Comparison of ENCODE assay signal across 7 mouse cellular contexts in genomic region chr16:33937567-33937966, GRCm38 (mm10). TPM values are rescaled to one million over a fixed set of nuclear protein-coding genes. Genes with fewer than 3 reads are reported as not detected.
DNase-seq lines count a peak whose midpoint lies in the region.

No protein-coding gene starts in this region.

- DNase-seq in 416B (ENCODE audit: low read depth) = peak; percentile 30
- DNase-seq in adrenal gland, postnatal 10 days = peak; percentile 81
- peak; percentile 79 for DNase-seq in gastrocnemius, postnatal 14 days
- DNase-seq in kidney, postnatal 10 days = peak; percentile 70
- DNase-seq in lung, postnatal 25 days (ENCODE audit: low spot score) = peak; percentile 77
- no peak for DNase-seq in thymus, adult 18-20 months
- no peak for DNase-seq in thymus, postnatal 0 days (ENCODE audit: low spot score)

- intact Hi-C loops in gastrocnemius, postnatal 14 days (cut with DNase I; ENCODE audit: low total_unique reads) = no loop called here

RNA-seq across cellular contexts. Expression of gene Umps, which starts 29.3 kb away (rescaled TPM):
- total RNA-seq in adrenal gland, postnatal 10 days (2021) = 10 to 100 TPM; 31.9 to 36.4 TPM
- 1 to 10 TPM; 5.3 to 7.0 TPM for total RNA-seq in gastrocnemius, postnatal 14 days (2021)
- polyA plus RNA-seq in thymus, postnatal 0 days (2015; fragmentation: Nextera tagmentation; extraction: Ambion mirVana) = 46.2 and 53.2 TPM in 2 replicates

Comparison
In these comparisons a context has a peak if more than half of its experiments do, and no peak if none do; other contexts are left out.
1. DNase-seq: peak in 416B (single experiment), adrenal gland, postnatal 10 days (single experiment), gastrocnemius, postnatal 14 days (single experiment), kidney, postnatal 10 days (single experiment) and lung, postnatal 25 days (single experiment); none in thymus, adult 18-20 months (0 of 2) and thymus, postnatal 0 days (single experiment).
2. RNA of gene Umps, which starts 29.3 kb away (total RNA-seq): 31.9 to 36.4 TPM in adrenal gland, postnatal 10 days; 5.3 to 7.0 TPM in gastrocnemius, postnatal 14 days; every median in the first group is over 4 times any median in the second.